Mouse (Mus musculus): ENCODE measurements at regions not wholly inside any gene's neighbourhood (a gene's known extent, or its start where the extent isn't known, plus 50 kb on each side); places are given as distances from the start of the nearest gene placed in this dataset.
"Not testable (repeated sequence)": the region's sequence is repeated elsewhere in the genome, so short reads cannot be mapped to it uniquely, and the experiment has no call there.

- 95% methylated on average over 3 of the region's 3 CpGs for WGBS
- not testable (repeated sequence) for H3K27me3 ChIP-seq (ENCODE audit: insufficient read depth, low read length); H3K27ac ChIP-seq (ENCODE audit: low read depth, low read length); H3K9me3 ChIP-seq (ENCODE audit: low read length); H3K4me2 ChIP-seq (ENCODE audit: low read depth); H3K4me1 ChIP-seq (ENCODE audit: insufficient read depth); H3K9ac ChIP-seq; ATAC-seq; H3K36me3 ChIP-seq (ENCODE audit: insufficient read depth); H3K4me3 ChIP-seq (ENCODE audit: low read depth, low read length); DNase-seq
Measured at GRCm38 (mm10) chr8:51181626-51182025, 2329.9 kb upstream of the Aga start.

- no peaks in the 10 kb centered on the region for H3K9me3 ChIP-seq (ENCODE audit: low read length)
- H3K9ac ChIP-seq, result no peak overlapping the region
- no peaks in the 10 kb centered on the region for H3K4me1 ChIP-seq (ENCODE audit: insufficient read depth)
- no peak overlapping the region for H3K4me3 ChIP-seq (ENCODE audit: low read depth, low read length)
- ATAC-seq (no peak), DNase-seq (no peak)
- H3K27me3 ChIP-seq (ENCODE audit: insufficient read depth, low read length), result no peaks in the 10 kb centered on the region
- H3K4me2 ChIP-seq (ENCODE audit: low read depth), result no peak overlapping the region
- WGBS, result 79% methylated on average over 1 of the region's 1 CpGs
- no peak overlapping the region for H3K27ac ChIP-seq (ENCODE audit: low read depth, low read length)
- H3K36me3 ChIP-seq (ENCODE audit: insufficient read depth), result no peaks in the 10 kb centered on the region
- no peak for TF ChIP-seq CTCF (IDR thresholded peaks at IDR 0.05; ENCODE audit: low read depth)
Measured at GRCm38 (mm10) chr8:51170123-51170522, 2326.4 kb upstream of the Tenm3 start.

GRCm38 (mm10) chr8:51145315-51145714 is 2301.6 kb upstream of the Tenm3 start:
- Histone ChIP-seq H3K4me1 (ENCODE audit: insufficient read depth) (no peaks in the 10 kb centered on the region), H3K4me3 (ENCODE audit: low read depth, low read length) (no peak overlapping the region), H3K27me3 (ENCODE audit: insufficient read depth, low read length) (no peaks in the 10 kb centered on the region), H3K36me3 (ENCODE audit: insufficient read depth) (no peaks in the 10 kb centered on the region), H3K9ac (no peak overlapping the region), H3K4me2 (ENCODE audit: low read depth) (no peak overlapping the region), H3K27ac (ENCODE audit: low read depth, low read length) (no peak overlapping the region), H3K9me3 (ENCODE audit: low read length) (no peaks in the 10 kb centered on the region)
- DNase-seq, result peak; percentile 11
- peak; percentile 53; the same call in 1 of the 2 replicates for ATAC-seq
- WGBS, result 17% methylated on average over 1 of the region's 1 CpGs
- no peak for TF ChIP-seq CTCF (IDR thresholded peaks at IDR 0.05; ENCODE audit: low read depth)

GRCm38 (mm10) chr8:51125436-51125835 is 2281.7 kb upstream of the Tenm3 start:
- DNase-seq; H3K9ac ChIP-seq; ATAC-seq; H3K4me1 ChIP-seq (ENCODE audit: insufficient read depth); H3K9me3 ChIP-seq (ENCODE audit: low read length); H3K27me3 ChIP-seq (ENCODE audit: insufficient read depth, low read length); H3K36me3 ChIP-seq (ENCODE audit: insufficient read depth); H3K4me3 ChIP-seq (ENCODE audit: low read depth, low read length); H3K27ac ChIP-seq (ENCODE audit: low read depth, low read length); H3K4me2 ChIP-seq (ENCODE audit: low read depth): not testable (repeated sequence)
- 12% methylated on average over 1 of the region's 1 CpGs for WGBS
